Mouse (Mus musculus) brain, embryonic 18.5 days (tissue): ENCODE data around the gene Bglap2.
"Not testable (repeated sequence)": the region's sequence is repeated elsewhere in the genome, so short reads cannot be mapped to it uniquely, and the experiment has no call there.

ENCODE experiments used
- DNase-seq: peaks from one replicate; pipeline ENCODE4 v3.0.0-alpha.2; 2012; ENCODE audit warnings: low read depth, low spot score

The Bglap2 gene

GRCm38 (mm10) chr3:88378599-88378998, at the start of gene Bglap2:
Gene Bglap2, minus strand, starts transcription at chr3:88378699.
- not testable (repeated sequence) for DNase-seq

- DNase-seq = no peak
Measured at GRCm38 (mm10) chr3:88427342-88427905, 48.9 kb upstream of the Bglap2 start.

- DNase-seq = no peak
Measured at GRCm38 (mm10) chr3:88425708-88426420, 47.4 kb upstream of the Bglap2 start.

GRCm38 (mm10) chr3:88425330-88425689, 46.8 kb upstream of the Bglap2 start:
- no peak for DNase-seq

- peak; percentile 97 for DNase-seq
Measured at GRCm38 (mm10) chr3:88424605-88425329, 46.3 kb upstream of the Bglap2 start, which contains the start of gene Slc25a44. Gene Slc25a44, minus strand, starts transcription at chr3:88425139.

- no peak for DNase-seq
Measured at GRCm38 (mm10) chr3:88422020-88422720, 43.7 kb upstream of the Bglap2 start.

- no peak for DNase-seq
Measured at GRCm38 (mm10) chr3:88420771-88421170, 42.3 kb upstream of the Bglap2 start.

- DNase-seq = no peak
Measured at GRCm38 (mm10) chr3:88418016-88418415, 39.5 kb upstream of the Bglap2 start.

GRCm38 (mm10) chr3:88415668-88416067, 37.2 kb upstream of the Bglap2 start:
- DNase-seq = no peak

- no peak for DNase-seq
Measured at GRCm38 (mm10) chr3:88412636-88413035, 34.1 kb upstream of the Bglap2 start.

GRCm38 (mm10) chr3:88411681-88412080, 33.2 kb upstream of the Bglap2 start:
- DNase-seq = no peak

GRCm38 (mm10) chr3:88410645-88411031, 32.1 kb upstream of the Bglap2 start:
- no peak for DNase-seq

GRCm38 (mm10) chr3:88409741-88410644, 31.5 kb upstream of the Bglap2 start, which contains the start of gene Pmf1:
Gene Pmf1, minus strand, starts transcription at chr3:88410331.
- DNase-seq = peak; percentile 79

- no peak for DNase-seq
Measured at GRCm38 (mm10) chr3:88408953-88409352, 30.5 kb upstream of the Bglap2 start.

- no peak for DNase-seq
Measured at GRCm38 (mm10) chr3:88407529-88407928, 29.0 kb upstream of the Bglap2 start.

GRCm38 (mm10) chr3:88407090-88407489, 28.6 kb upstream of the Bglap2 start:
- DNase-seq = peak; percentile 64

- no peak for DNase-seq
Measured at GRCm38 (mm10) chr3:88403522-88404230, 25.2 kb upstream of the Bglap2 start.

- no peak for DNase-seq
Measured at GRCm38 (mm10) chr3:88398666-88399065, 20.2 kb upstream of the Bglap2 start.

- no peak for DNase-seq
Measured at GRCm38 (mm10) chr3:88395742-88396141, 17.2 kb upstream of the Bglap2 start.

- no peak for DNase-seq
Measured at GRCm38 (mm10) chr3:88395288-88395687, 16.8 kb upstream of the Bglap2 start.
